Comparison of ENCODE assay signal across 9 mouse cellular contexts in genomic region chr6:86439119-86439496, GRCm38 (mm10). TPM values are rescaled to one million over a fixed set of nuclear protein-coding genes. Genes with fewer than 3 reads are reported as not detected.
DNase-seq lines count a peak whose midpoint lies in the region; ATAC-seq and TF ChIP-seq lines count a peak whose summit lies in the region.
"Had no signal": no experiment of that assay in that cellular context is flagged by ENCODE, and none has a peak within 500 bp of the region (broad histone marks: within the 10 kb centered on the region; RNA-seq: fewer than 3 reads in every experiment).

No protein-coding gene starts in this region.

- peaks cover 0 to 10% of the 10 kb centered on the region in 2 experiments; a peak in 1 of 4 replicates for H3K4me1 ChIP-seq in heart, embryonic 14.5 days (ENCODE audit: control insufficient read depth in 2 of 2, insufficient read depth in 2 of 2, low read length in 2 of 2)
- H3K4me1 ChIP-seq in ES-E14 (ENCODE audit: control insufficient read depth in 2 of 2, insufficient read depth in 2 of 2, low read length in 2 of 2, poor library complexity in 1 of 2), result peaks cover 0 to 4% of the 10 kb centered on the region in 2 experiments; a peak in 1 of 4 replicates
- no peaks in the 10 kb centered on the region for H3K4me1 ChIP-seq in forebrain, embryonic 14.5 days (ENCODE audit: control insufficient read depth, insufficient read depth, low read length)
- H3K4me1 ChIP-seq in liver, embryonic 16.5 days (ENCODE audit: control insufficient read depth, low read depth, low read length), result peaks cover 8% of the 10 kb centered on the region

- H3K36me3 ChIP-seq in heart, embryonic 14.5 days (ENCODE audit: control insufficient read depth, insufficient read depth, low read length), result peaks cover 43% of the 10 kb centered on the region
- peaks cover 6% of the 10 kb centered on the region for H3K36me3 ChIP-seq in ES-E14 (ENCODE audit: control insufficient read depth, insufficient read depth, low read length, poor library complexity, severe bottlenecking)
- H3K36me3 ChIP-seq in forebrain, embryonic 14.5 days (ENCODE audit: control insufficient read depth, insufficient read depth, low read length), result peaks cover 33% of the 10 kb centered on the region
- peaks cover 6% of the 10 kb centered on the region for H3K36me3 ChIP-seq in liver, embryonic 16.5 days (ENCODE audit: control insufficient read depth, insufficient read depth)

- H3K4me2 ChIP-seq in heart, embryonic 14.5 days (ENCODE audit: low read length), result peak overlapping the region; percentile 79
- H3K4me2 ChIP-seq in forebrain, embryonic 14.5 days (ENCODE audit: low read length), result peak overlapping the region; percentile 79
- H3K4me2 ChIP-seq in liver, embryonic 16.5 days (ENCODE audit: low read depth, low read length), result peak overlapping the region; percentile 71

- peak overlapping the region; percentile 76 to 87 for H3K4me3 ChIP-seq in heart, embryonic 14.5 days (ENCODE audit: control insufficient read depth in 1 of 2, insufficient read depth in 1 of 2, low read depth in 1 of 2, low read length in 2 of 2)
- H3K4me3 ChIP-seq in ES-E14 (ENCODE audit: insufficient read depth in 1 of 2, low read depth in 1 of 2, low read length in 2 of 2, poor library complexity in 1 of 2, severe bottlenecking in 1 of 2), result peak overlapping the region; percentile 90 to 97
- peak overlapping the region; percentile 83 for H3K4me3 ChIP-seq in forebrain, embryonic 14.5 days (ENCODE audit: low read depth, low read length)
- H3K4me3 ChIP-seq in liver, embryonic 16.5 days (ENCODE audit: low read depth, low read length), result peak overlapping the region; percentile 71

- peak overlapping the region; percentile 95 to 98 for H3K27ac ChIP-seq in heart, embryonic 14.5 days (replicated peaks in 1 of 2; ENCODE audit: control insufficient read depth in 1 of 2, insufficient read depth in 1 of 2, low read depth in 2 of 2, low read length in 2 of 2)
- peak overlapping the region; percentile 98 for H3K27ac ChIP-seq in ES-E14 (ENCODE audit: insufficient read depth, low read depth, low read length, poor library complexity, severe bottlenecking)
- peak overlapping the region; percentile 87 for H3K27ac ChIP-seq in forebrain, embryonic 14.5 days (ENCODE audit: low read depth, low read length)
- H3K27ac ChIP-seq in liver, embryonic 16.5 days (ENCODE audit: low read length), result peak overlapping the region; percentile 95

- DNase-seq in heart, adult 9 months (ENCODE audit: low spot score in 2 of 2), result no peak
- DNase-seq in ES-E14 (ENCODE audit: low read depth, low spot score), result no peak
- no peak for DNase-seq in forebrain, embryonic 14.5 days (ENCODE audit: low spot score)
- no peak for DNase-seq in thymus, adult 18-20 months
- no peak for DNase-seq in urinary bladder, postnatal 14 days (ENCODE audit: low spot score)
- no peak for DNase-seq in cerebellum, adult 11-12 months

- no peaks in the 10 kb centered on the region for H3K27me3 ChIP-seq in heart, embryonic 14.5 days (ENCODE audit: control insufficient read depth, insufficient read depth, low read length)
- no peaks in the 10 kb centered on the region for H3K27me3 ChIP-seq in forebrain, embryonic 14.5 days (replicated peaks; ENCODE audit: control insufficient read depth, insufficient read depth, low read length)
- H3K27me3 ChIP-seq in liver, embryonic 16.5 days (ENCODE audit: control insufficient read depth, insufficient read depth, low read depth, low read length), result no peaks in the 10 kb centered on the region

- ATAC-seq in heart, embryonic 14.5 days (ENCODE audit: insufficient number of reproducible peaks, insufficient read depth, low FRiP score, low read depth), result no peak
- ATAC-seq in forebrain, embryonic 14.5 days, result no peak
- ATAC-seq in liver, embryonic 16.5 days (ENCODE audit: low read depth), result no peak

- WGBS in heart, embryonic 14.5 days, result 2% methylated on average over 13 of the region's 13 CpGs
- WGBS in forebrain, embryonic 14.5 days, result 3% methylated on average over 13 of the region's 13 CpGs
- under 1% methylated on average over 13 of the region's 13 CpGs for WGBS in liver, embryonic 16.5 days (ENCODE audit: insufficient replicate concordance)

- in situ Hi-C loops in ES-E14 (cut with MboI; ENCODE audit: low sequenced_read_pairs in 2 of 2, unreplicated experiment in 2 of 2), result no loop called here

- peak overlapping the region; percentile 91 for H3K9ac ChIP-seq in heart, embryonic 14.5 days (ENCODE audit: low read length)
- peak overlapping the region; percentile 98 for H3K9ac ChIP-seq in ES-E14 (ENCODE audit: insufficient read depth, low read depth, low read length, poor library complexity, severe bottlenecking)
- H3K9ac ChIP-seq in forebrain, embryonic 14.5 days (ENCODE audit: low read length), result peak overlapping the region; percentile 86
- peak overlapping the region; percentile 91 for H3K9ac ChIP-seq in liver, embryonic 16.5 days (ENCODE audit: low read depth, low read length)

- H3K9me3 ChIP-seq in heart, embryonic 14.5 days (ENCODE audit: control insufficient read depth, low read length), result no peaks in the 10 kb centered on the region
- H3K9me3 ChIP-seq in ES-E14 (ENCODE audit: control insufficient read depth, insufficient read depth, low read depth, low read length), result no peaks in the 10 kb centered on the region
- no peaks in the 10 kb centered on the region for H3K9me3 ChIP-seq in forebrain, embryonic 14.5 days (replicated peaks; ENCODE audit: control insufficient read depth, low read length)
- no peaks in the 10 kb centered on the region for H3K9me3 ChIP-seq in liver, embryonic 16.5 days (replicated peaks; ENCODE audit: control insufficient read depth, low read length)

TF ChIP-seq in ES-E14, 5 proteins besides CTCF, POLR2A, EP300 and RAD21:
- TF ChIP-seq ZNF384 (IDR thresholded peaks at IDR 0.05; ENCODE audit: low read depth, low read length) (no peak), HCFC1 (IDR thresholded peaks at IDR 0.05; ENCODE audit: borderline replicate concordance, insufficient read depth, low read length) (no peak), ZC3H11A (IDR thresholded peaks at IDR 0.05; ENCODE audit: borderline replicate concordance, low read depth, low read length) (no peak), CHD2 (IDR thresholded peaks at IDR 0.05; ENCODE audit: low read depth, low read length) (no peak), MAFK (IDR thresholded peaks at IDR 0.05; ENCODE audit: insufficient read depth, low read depth, low read length) (no peak)

RNA-seq across cellular contexts. Expression of gene C87436, which starts 0.9 kb away (rescaled TPM):
- polyA plus RNA-seq in heart, embryonic 14.5 days (2014; fragmentation: Nextera tagmentation; extraction: Ambion mirVana), result 17.1 and 20.0 TPM in 2 replicates
- total RNA-seq in ES-E14 (2012; rRNA removed), result 12.5 and 13.1 TPM in 2 replicates
- polyA plus RNA-seq in forebrain, embryonic 14.5 days (2014; fragmentation: Nextera tagmentation; extraction: Ambion mirVana), result 33.6 and 35.2 TPM in 2 replicates
- 10.6 and 10.8 TPM in 2 replicates for polyA plus RNA-seq in liver, embryonic 16.5 days (2015; fragmentation: Nextera tagmentation; extraction: Ambion mirVana)

RNA-seq across cellular contexts. Expression of gene Gm44790, which starts 12.7 kb away (rescaled TPM):
- not detected in 2 replicates for polyA plus RNA-seq in heart, embryonic 14.5 days (2014; fragmentation: Nextera tagmentation; extraction: Ambion mirVana)
- total RNA-seq in ES-E14 (2012; rRNA removed), result 0.31 and 3.3 TPM in 2 replicates
- 1.9 TPM in 1 of 2 replicates, not detected in the other for polyA plus RNA-seq in forebrain, embryonic 14.5 days (2014; fragmentation: Nextera tagmentation; extraction: Ambion mirVana)
- polyA plus RNA-seq in liver, embryonic 16.5 days (2015; fragmentation: Nextera tagmentation; extraction: Ambion mirVana), result not detected in 2 replicates
- polyA plus RNA-seq: inflammation-experienced regulatory T-cells, adult 6 months had no signal

RNA-seq across cellular contexts. Expression of gene Tia1, which starts 35.1 kb away (rescaled TPM):
- polyA plus RNA-seq in heart, embryonic 14.5 days (2014; fragmentation: Nextera tagmentation; extraction: Ambion mirVana), result 133 and 140 TPM in 2 replicates
- 46.1 and 70.9 TPM in 2 replicates for total RNA-seq in ES-E14 (2012; rRNA removed)
- 299 and 325 TPM in 2 replicates for polyA plus RNA-seq in forebrain, embryonic 14.5 days (2014; fragmentation: Nextera tagmentation; extraction: Ambion mirVana)
- polyA plus RNA-seq in liver, embryonic 16.5 days (2015; fragmentation: Nextera tagmentation; extraction: Ambion mirVana), result 17.5 and 19.5 TPM in 2 replicates

RNA-seq across cellular contexts. Expression of gene Pcyox1, which starts 42.2 kb away (rescaled TPM):
- 59.2 and 66.6 TPM in 2 replicates for polyA plus RNA-seq in heart, embryonic 14.5 days (2014; fragmentation: Nextera tagmentation; extraction: Ambion mirVana)
- 41.5 and 58.5 TPM in 2 replicates for total RNA-seq in ES-E14 (2012; rRNA removed)
- polyA plus RNA-seq in forebrain, embryonic 14.5 days (2014; fragmentation: Nextera tagmentation; extraction: Ambion mirVana), result 81.3 and 90.2 TPM in 2 replicates
- polyA plus RNA-seq in liver, embryonic 16.5 days (2015; fragmentation: Nextera tagmentation; extraction: Ambion mirVana), result 76.6 and 83.2 TPM in 2 replicates
